Mouse (Mus musculus) adipocyte (in vitro differentiated cells): ENCODE measurements around the gene Cyp2b10.

ENCODE experiments used
- DNase-seq: peaks from one replicate; pipeline ENCODE4 v3.0.0-alpha.2; 2016; ENCODE audit warnings: low spot score

Gene Cyp2b10

DNA sequence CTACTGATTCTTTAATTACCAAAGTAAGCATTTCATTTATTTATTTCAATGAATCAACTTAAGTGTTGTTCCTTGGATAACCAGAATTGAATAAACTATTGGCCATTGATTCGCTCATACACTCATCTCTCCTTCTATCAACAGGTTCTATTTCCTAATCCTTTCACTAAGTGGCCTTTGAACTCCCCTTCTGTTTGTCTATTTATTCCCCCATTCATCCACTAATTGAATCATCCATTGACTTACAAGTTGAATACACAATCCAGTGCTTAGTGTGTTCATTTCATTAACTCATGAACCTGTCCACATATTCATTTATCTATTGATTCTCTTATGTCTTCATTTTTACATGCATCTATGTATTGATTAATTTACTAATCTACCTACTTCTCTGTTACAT, 18.7 kb downstream of the Cyp2b10 start:
- no peak for DNase-seq

GRCm38 (mm10) chr7:25917271-25917670, 19.9 kb downstream of the Cyp2b10 start:
- DNase-seq, result peak; percentile 12

DNA sequence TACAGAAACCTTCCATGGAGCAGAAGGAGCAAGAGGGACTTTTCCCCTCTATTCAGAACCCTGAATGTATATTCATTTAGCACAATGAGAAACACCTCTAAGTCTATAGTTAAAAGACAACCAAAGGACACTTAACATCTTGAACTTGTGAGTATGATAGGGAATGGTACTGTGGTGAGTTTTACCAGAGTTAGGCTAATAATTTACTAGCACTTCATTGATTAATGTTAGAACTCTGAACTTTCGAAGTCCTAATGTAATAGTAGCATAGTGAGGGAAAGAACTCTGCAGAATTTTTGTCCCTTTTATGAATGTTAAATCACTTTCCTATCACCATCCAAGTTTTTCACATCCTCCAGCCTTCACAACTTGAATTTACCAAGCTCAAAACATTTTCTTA, 22.0 kb downstream of the Cyp2b10 start:
- DNase-seq, result no peak

GRCm38 (mm10) chr7:25945274-25945673, 47.9 kb downstream of the Cyp2b10 start:
- no peak for DNase-seq
